ENCODE assay signal across 8 mouse cellular contexts in genomic region chr15:25900540-25900939, GRCm38 (mm10). TPM values are rescaled to one million over a fixed set of nuclear protein-coding genes. Genes with fewer than 3 reads are reported as not detected.
A peak's percentile ranks its signal among the peaks of the same experiment; 100 is the strongest.
DNase-seq lines count a peak whose midpoint lies in the region; ATAC-seq and TF ChIP-seq lines count a peak whose summit lies in the region.

No protein-coding gene starts in this region.

- TF ChIP-seq CTCF in liver, postnatal 0 days (IDR thresholded peaks at IDR 0.05; ENCODE audit: low read depth): peak; percentile 90

- no peak for TF ChIP-seq EP300 in liver, postnatal 0 days (IDR thresholded peaks at IDR 0.05; ENCODE audit: low read depth)

- no peaks in the 10 kb centered on the region for H3K27me3 ChIP-seq in liver, postnatal 0 days (ENCODE audit: insufficient read depth, low read length)

- WGBS in liver, postnatal 0 days (ENCODE audit: insufficient replicate concordance): 8% methylated on average over 7 of the region's 7 CpGs

- ATAC-seq in liver, postnatal 0 days: peak; percentile 74

- H3K4me1 ChIP-seq in liver, postnatal 0 days (ENCODE audit: insufficient read depth): no peaks in the 10 kb centered on the region; the same call in 1 of the 2 replicates

- no peak overlapping the region for H3K9ac ChIP-seq in liver, postnatal 0 days (replicated peaks)

- H3K4me3 ChIP-seq in liver, postnatal 0 days (ENCODE audit: low read depth, low read length): no peak overlapping the region

- H3K36me3 ChIP-seq in liver, postnatal 0 days (replicated peaks; ENCODE audit: insufficient read depth, low read length): no peaks in the 10 kb centered on the region

- H3K27ac ChIP-seq in liver, postnatal 0 days (ENCODE audit: low read depth): no peak overlapping the region

- no peak overlapping the region for H3K4me2 ChIP-seq in liver, postnatal 0 days (ENCODE audit: low read depth, low read length)

- H3K9me3 ChIP-seq in liver, postnatal 0 days (ENCODE audit: low read length): no peaks in the 10 kb centered on the region

- DNase-seq in 416B (ENCODE audit: low read depth) (peak; percentile 70), MEL-GATA-1-ER (ENCODE audit: extremely low read depth, low read depth) (peak; percentile 27)
- DNase-seq in cerebellum, adult 11-12 months: peak; percentile 36
- DNase-seq in frontal cortex, postnatal 36 days (ENCODE audit: low spot score in 2 of 2): peak; percentile 52 to 59
- DNase-seq in kidney, adult 18-20 months: peak; percentile 83
- DNase-seq in liver, postnatal 0 days: peak; percentile 81
- peak; percentile 76 for DNase-seq in ovary, postnatal 36 days (ENCODE audit: low spot score)
- peak; percentile 86 for DNase-seq in thymus, postnatal 4 days

RNA-seq across cellular contexts. Expression of gene Retreg1, which starts 57.6 kb away (rescaled TPM):
- polyA plus RNA-seq in liver, postnatal 0 days (2015; fragmentation: Nextera tagmentation; extraction: Ambion mirVana): 17.0 and 18.6 TPM in 2 replicates

Comparison
In these comparisons a context has a peak if more than half of its experiments do, and no peak if none do; other contexts are left out.
1. DNase-seq: peak in every context shown above with its lines; median percentile 86 in thymus, postnatal 4 days; 83 in kidney, adult 18-20 months; 81 in liver, postnatal 0 days; 76 in ovary, postnatal 36 days; 70 in 416B; 56 in frontal cortex, postnatal 36 days; 36 in cerebellum, adult 11-12 months; 27 in MEL-GATA-1-ER.